Mouse (Mus musculus): ENCODE measurements around the gene Olfr30. TPM values are rescaled to one million over a fixed set of nuclear protein-coding genes. Genes with fewer than 3 reads are reported as not detected.

Olfr30 gene
- not detected in 2 replicates for polyA plus RNA-seq (2012; rRNA removed)

DNA sequence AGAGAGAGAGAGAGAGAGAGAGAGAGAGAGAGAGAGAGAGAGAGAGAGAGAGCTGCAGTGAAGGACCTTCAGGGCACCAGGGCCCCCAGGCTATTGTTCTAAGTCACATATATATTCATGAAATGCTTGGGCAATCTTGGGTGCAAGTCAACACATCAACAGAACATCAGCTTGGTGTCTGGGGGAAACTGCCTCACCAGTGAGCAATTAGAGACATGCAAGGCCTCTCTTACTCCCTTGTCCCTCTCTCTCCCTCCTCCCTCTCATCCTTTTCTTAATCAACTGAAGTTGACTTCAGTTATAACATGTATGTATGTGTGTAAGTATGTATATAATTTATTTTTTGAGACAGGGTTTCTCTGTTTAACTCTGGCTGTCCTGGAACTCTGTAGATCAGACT, at the start of gene Olfr30:
Gene Olfr30, minus strand, starts transcription at position 101 of the 400 bp plus-strand sequence.

DNA sequence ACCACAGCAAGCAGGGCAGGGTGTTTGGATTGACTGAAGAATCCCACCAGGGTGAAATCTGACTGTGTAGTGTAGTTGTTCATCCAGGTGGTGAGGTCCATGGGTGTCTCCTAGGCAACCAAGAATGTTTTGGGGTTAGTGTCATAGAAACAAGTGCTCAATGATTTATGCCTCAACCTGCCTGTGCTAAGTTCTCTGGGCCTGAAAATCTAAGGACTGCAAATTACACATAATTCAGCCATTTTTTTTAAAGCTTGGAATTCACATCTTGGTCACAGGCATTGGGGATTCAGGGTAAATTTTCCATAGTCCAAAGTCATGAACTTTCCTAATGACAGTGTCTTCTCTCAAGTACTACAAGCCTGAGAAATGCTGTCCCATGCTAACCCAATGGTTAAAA, 40.4 kb upstream of the Olfr30 start, which contains the start of gene Olfr331:
Gene Olfr331, minus strand, starts transcription at position 101 of the 400 bp plus-strand sequence.

DNA sequence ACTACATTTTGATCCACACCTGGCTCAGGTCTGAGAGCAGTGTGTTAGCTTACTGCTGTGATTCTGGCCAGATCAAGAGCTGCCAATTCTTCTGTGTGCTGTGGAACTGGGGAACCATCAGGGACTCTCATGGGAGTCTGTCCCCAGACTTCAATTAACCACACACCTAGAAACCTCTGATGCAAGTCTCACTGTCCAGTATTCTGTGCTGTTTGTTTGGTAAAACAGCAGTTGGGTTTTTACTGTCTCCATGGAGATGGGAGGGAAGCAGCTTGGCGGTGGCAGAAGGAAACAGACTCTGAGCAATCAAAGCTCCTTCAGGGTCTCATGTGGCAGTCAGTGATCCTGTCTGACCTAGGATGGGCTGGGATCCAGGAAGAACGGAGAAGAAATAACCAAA, 30.4 kb upstream of the Olfr30 start, which contains the start of gene Olfr332:
Gene Olfr332, minus strand, starts transcription at position 101 of the 400 bp plus-strand sequence.

GRCm38 (mm10) chr11:58452759-58453158, 9.3 kb downstream of the Olfr30 start, which contains the start of gene Lypd9:
Gene Lypd9, minus strand, starts transcription at chr11:58452923.

GRCm38 (mm10) chr11:58432259-58432658, 29.8 kb downstream of the Olfr30 start, which contains the start of gene Gm12253:
Gene Gm12253, plus strand, starts transcription at chr11:58432559.

DNA sequence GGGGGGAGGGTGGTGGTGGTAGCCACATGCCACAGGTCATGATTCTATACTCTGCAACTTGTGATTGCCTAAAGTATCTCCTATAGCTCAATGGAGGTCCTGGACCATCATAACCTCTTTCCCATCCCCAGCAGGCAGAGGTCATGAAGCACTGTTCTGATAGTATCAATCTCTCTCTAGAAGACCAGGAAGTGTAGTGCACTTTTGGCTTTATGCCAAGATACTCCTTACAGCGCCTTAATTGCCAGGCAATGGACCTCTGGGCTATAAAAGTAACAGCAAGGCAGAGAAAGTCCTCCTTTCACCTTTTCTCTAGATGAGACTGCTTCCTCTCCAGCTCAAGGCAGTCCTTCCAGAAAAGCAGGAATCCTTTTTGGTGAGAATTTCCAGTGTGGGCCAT, 41.3 kb downstream of the Olfr30 start, which contains the start of gene 1810065E05Rik:
Gene 1810065E05Rik, plus strand, starts transcription at position 297 of the 400 bp plus-strand sequence.

Other genes with a start within 250 kb of the Olfr30 start
- 0.04 and 0.08 TPM in 2 replicates for gene 4930438A08Rik, start 187.5 kb downstream of the Olfr30 start, polyA plus RNA-seq (2012; rRNA removed)
- gene Zfp692, start 155.2 kb downstream of the Olfr30 start, polyA plus RNA-seq (2012; rRNA removed) = 67.7 and 68.3 TPM in 2 replicates
- 41.2 and 41.8 TPM in 2 replicates for gene Zfp672, start 131.9 kb downstream of the Olfr30 start, polyA plus RNA-seq (2012; rRNA removed)
- gene Sh3bp5l, start 131.5 kb downstream of the Olfr30 start, polyA plus RNA-seq (2012; rRNA removed) = 40.1 and 41.6 TPM in 2 replicates
- 0.08 and 0.17 TPM in 2 replicates for gene Lypd8, start 83.2 kb downstream of the Olfr30 start, polyA plus RNA-seq (2012; rRNA removed)
- not detected in 2 replicates for gene 1810065E05Rik, start 41.2 kb downstream of the Olfr30 start, polyA plus RNA-seq (2012; rRNA removed)
- not detected in 2 replicates for gene Gm12253, start 29.7 kb downstream of the Olfr30 start, polyA plus RNA-seq (2012; rRNA removed)
- not detected in 2 replicates for gene Lypd9, start 9.3 kb downstream of the Olfr30 start, polyA plus RNA-seq (2012; rRNA removed)
- gene Olfr332, start 30.3 kb upstream of the Olfr30 start, polyA plus RNA-seq (2012; rRNA removed) = 0.03 TPM in 1 of 2 replicates, not detected in the other
- gene Olfr331, start 40.3 kb upstream of the Olfr30 start, polyA plus RNA-seq (2012; rRNA removed) = not detected in 2 replicates
- gene Olfr330, start 72.6 kb upstream of the Olfr30 start, polyA plus RNA-seq (2012; rRNA removed) = 0.03 and 0.06 TPM in 2 replicates
- gene Olfr329-ps, start 84.2 kb upstream of the Olfr30 start, polyA plus RNA-seq (2012; rRNA removed) = not detected in 2 replicates
- gene Olfr328, start 93.4 kb upstream of the Olfr30 start, polyA plus RNA-seq (2012; rRNA removed) = 0.03 TPM in 1 of 2 replicates, not detected in the other
- not detected in 2 replicates for gene Olfr224, start 108.3 kb upstream of the Olfr30 start, polyA plus RNA-seq (2012; rRNA removed)
- not detected in 2 replicates for gene Olfr325, start 115.5 kb upstream of the Olfr30 start, polyA plus RNA-seq (2012; rRNA removed)
- gene Olfr324, start 132.8 kb upstream of the Olfr30 start, polyA plus RNA-seq (2012; rRNA removed) = 0.12 TPM in 2 replicates
- gene 2210407C18Rik, start 153.8 kb upstream of the Olfr30 start, polyA plus RNA-seq (2012; rRNA removed) = not detected in 2 replicates
- gene Olfr323, start 168.2 kb upstream of the Olfr30 start, polyA plus RNA-seq (2012; rRNA removed) = not detected in 2 replicates
- 0.08 and 0.16 TPM in 2 replicates for gene Trim58, start 178.2 kb upstream of the Olfr30 start, polyA plus RNA-seq (2012; rRNA removed)
- gene Olfr322, start 196.5 kb upstream of the Olfr30 start, polyA plus RNA-seq (2012; rRNA removed) = not detected in 2 replicates
- not detected in 2 replicates for gene Olfr320, start 218.8 kb upstream of the Olfr30 start, polyA plus RNA-seq (2012; rRNA removed)
- not detected in 2 replicates for gene Olfr319, start 236.9 kb upstream of the Olfr30 start, polyA plus RNA-seq (2012; rRNA removed)